Mouse (Mus musculus) G1E-ER4 (cell line): ENCODE results near the gene Psmg3. TPM values are rescaled to one million over a fixed set of nuclear protein-coding genes. Genes with fewer than 3 reads are reported as not detected.

Experiments used
- GATA1 ChIP-seq: IDR thresholded peaks from one replicate; pipeline ENCODE4 v1.8.0; 2012; ENCODE audit warnings: low read length, inconsistent platforms
- polyA plus RNA-seq: library from polyadenylated mRNA; stranded (reverse); fragments of >175 nt; gene quantifications from 2 replicates; pipeline ENCODE4 v1.2.3, GENCODE M21; 2012

The Psmg3 gene
- polyA plus RNA-seq, result 51.4 and 66.3 TPM in 2 replicates

GRCm38 (mm10) chr5:139826357-139827055 is at the start of gene Psmg3, which contains the start of gene Gm26938:
Gene Psmg3 (minus strand): TSS chr5:139826885.
Gene Gm26938 (minus strand): TSS chr5:139826407.
- no peak for TF ChIP-seq GATA1

- TF ChIP-seq GATA1, result no peak
Measured at GRCm38 (mm10) chr5:139871526-139871925, 44.8 kb upstream of the Psmg3 start.

- TF ChIP-seq GATA1, result no peak
Measured at GRCm38 (mm10) chr5:139870886-139871285, 44.2 kb upstream of the Psmg3 start.

GRCm38 (mm10) chr5:139862759-139863158 is 36.1 kb upstream of the Psmg3 start:
- no peak for TF ChIP-seq GATA1

DNA sequence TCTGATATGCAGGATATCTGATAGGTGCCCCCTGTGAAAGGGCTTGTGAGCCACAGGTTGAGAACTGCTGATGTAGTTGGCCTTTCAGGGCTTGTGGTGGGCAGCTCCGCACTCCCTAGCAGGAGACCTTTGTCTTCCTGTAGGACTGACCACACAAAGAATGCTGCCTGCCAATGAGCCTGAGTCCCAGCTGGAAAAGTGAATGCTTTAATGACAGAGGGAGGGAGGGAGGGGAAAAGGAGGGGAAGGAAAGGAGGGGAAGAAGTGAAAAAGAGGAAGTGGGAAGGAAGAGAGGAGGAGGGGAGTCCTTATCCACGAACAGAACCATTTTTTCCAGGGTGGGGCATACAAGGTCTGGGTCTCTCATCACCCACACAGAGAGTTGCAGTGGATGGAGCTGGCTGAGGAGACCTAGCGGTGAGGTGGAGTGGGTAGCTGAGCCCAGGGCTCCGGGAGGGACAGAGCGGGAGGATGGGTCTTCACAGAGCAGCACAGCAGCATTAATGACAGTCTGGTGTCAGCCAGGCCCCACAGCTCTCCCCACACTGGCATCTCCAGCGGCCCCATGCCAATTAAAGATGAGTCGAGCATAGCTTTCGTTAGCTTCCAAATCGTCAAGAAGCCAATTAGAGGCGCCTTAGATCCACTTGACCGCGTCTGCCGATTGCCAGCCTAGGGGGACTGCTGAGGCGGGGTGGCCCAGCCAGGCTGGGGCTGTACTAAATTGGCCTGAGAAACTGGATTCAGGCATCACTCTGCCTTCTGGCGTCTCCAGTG is 33.8 kb upstream of the Psmg3 start:
- TF ChIP-seq GATA1, result no peak

GRCm38 (mm10) chr5:139849626-139850320 is 23.1 kb upstream of the Psmg3 start:
- TF ChIP-seq GATA1, result no peak

GRCm38 (mm10) chr5:139839142-139839541 is 12.5 kb upstream of the Psmg3 start:
- no peak for TF ChIP-seq GATA1

GRCm38 (mm10) chr5:139838476-139838892 is 11.8 kb upstream of the Psmg3 start:
- TF ChIP-seq GATA1, result no peak

- no peak for TF ChIP-seq GATA1
Measured at GRCm38 (mm10) chr5:139835706-139836105, 9.0 kb upstream of the Psmg3 start.

- TF ChIP-seq GATA1, result no peak
Measured at GRCm38 (mm10) chr5:139832125-139832524, 5.4 kb upstream of the Psmg3 start.

DNA sequence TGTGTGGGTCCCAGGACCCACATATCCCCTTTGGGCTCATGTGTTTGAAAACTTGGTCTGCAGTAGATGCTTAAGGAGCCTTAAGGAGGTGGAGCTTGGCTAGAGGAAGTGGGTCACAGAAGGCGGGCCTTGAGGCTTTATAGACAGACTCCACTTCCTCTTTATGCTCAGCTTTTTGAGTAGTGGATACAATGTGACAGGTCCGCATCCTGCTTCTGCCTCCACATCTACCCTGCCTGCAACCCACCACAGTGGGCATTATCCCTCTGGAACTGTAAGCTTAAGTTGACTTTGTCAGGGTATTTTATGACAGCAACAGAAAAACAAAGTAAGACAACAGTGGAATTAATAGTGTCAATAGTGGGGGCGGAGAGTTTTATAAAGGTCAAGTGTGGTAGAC is 4.0 kb upstream of the Psmg3 start:
- TF ChIP-seq GATA1, result no peak

DNA sequence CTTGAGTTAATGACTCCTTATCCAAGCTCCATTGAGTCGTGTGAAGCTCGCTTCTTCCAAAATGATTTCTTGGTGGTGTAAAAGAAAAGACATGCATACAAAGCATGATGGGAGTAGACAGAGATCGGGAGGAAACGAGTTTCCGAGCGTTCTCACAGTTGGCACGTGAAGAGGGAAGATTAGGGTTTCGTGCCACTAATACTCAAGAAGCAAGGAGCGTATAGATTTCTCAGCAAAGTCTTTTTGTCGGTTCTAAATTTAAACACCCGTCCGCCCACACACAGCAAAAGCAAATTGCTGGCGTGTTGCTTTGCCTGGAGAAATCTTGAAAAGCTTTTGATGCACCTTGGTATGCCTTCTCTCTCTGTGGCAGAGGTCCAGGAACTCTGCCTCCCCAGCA is 2.7 kb upstream of the Psmg3 start:
- TF ChIP-seq GATA1, result no peak

- TF ChIP-seq GATA1, result no peak
Measured at GRCm38 (mm10) chr5:139827593-139827992, 908 bp upstream of the Psmg3 start.

GRCm38 (mm10) chr5:139825947-139826346 is 738 bp downstream of the Psmg3 start:
- no peak for TF ChIP-seq GATA1

- no peak for TF ChIP-seq GATA1
Measured at GRCm38 (mm10) chr5:139824531-139824930, 2.2 kb downstream of the Psmg3 start.
